Mouse (Mus musculus) liver, adult 2 months (tissue): ENCODE results near the gene Fpgs. TPM values are rescaled to one million over a fixed set of nuclear protein-coding genes. Genes with fewer than 3 reads are reported as not detected.
A peak's percentile ranks its signal among the peaks of the same experiment; 100 is the strongest.

Source experiments
- DNase-seq: peaks from one replicate; pipeline ENCODE4 v3.0.0-alpha.2; 2011; ENCODE audit warnings: low read depth, low spot score; ENCODE audit errors: extremely low read depth
- H3K27ac ChIP-seq: fragments of 200-500 bp; replicated peaks from 2 replicates; pipeline ENCODE4 v1.5.1; 2012; ENCODE audit warnings: low read depth, mild to moderate bottlenecking, control low read depth, inconsistent platforms, low read length; ENCODE audit not compliant: insufficient read depth
- H3K27me3 ChIP-seq: fragments of 200-500 bp; 2 replicates; pipeline ENCODE4 v1.6.1; 2012; ENCODE audit warnings: mild to moderate bottlenecking, moderate library complexity, low read length, inconsistent platforms; ENCODE audit not compliant: control insufficient read depth, insufficient read depth
- H3K36me3 ChIP-seq: fragments of 200-500 bp; 2 replicates; pipeline ENCODE4 v1.6.1; 2012; ENCODE audit warnings: low read length, inconsistent platforms; ENCODE audit not compliant: control insufficient read depth, insufficient read depth
- H3K4me1 ChIP-seq: fragments of 200-500 bp; 2 replicates; pipeline ENCODE4 v1.6.1; 2011; ENCODE audit warnings: low read length; ENCODE audit not compliant: control insufficient read depth, insufficient read depth
- H3K4me3 ChIP-seq: fragments of 200-500 bp; 2 replicates; pipeline ENCODE4 v1.5.1; 2011; ENCODE audit warnings: low read depth, mild to moderate bottlenecking, control low read depth, low read length, moderate library complexity; ENCODE audit not compliant: insufficient read depth
- H3K79me2 ChIP-seq: fragments of 200-500 bp; 2 replicates; pipeline ENCODE4 v1.6.1; 2012; ENCODE audit warnings: inconsistent platforms, mild to moderate bottlenecking, low read length, moderate library complexity; ENCODE audit not compliant: control insufficient read depth, insufficient read depth
- H3K9ac ChIP-seq: fragments of 200-500 bp; 2 replicates; pipeline ENCODE4 v1.6.1; 2012; ENCODE audit warnings: low read depth, mild to moderate bottlenecking, control low read depth, inconsistent platforms, low read length
- CTCF ChIP-seq: fragments of 200-500 bp; IDR thresholded peaks from 2 replicates; pipeline ENCODE4 v1.5.1; 2011; ENCODE audit warnings: low read depth, low read length, control low read depth
- POLR2A ChIP-seq: fragments of 200-500 bp; IDR thresholded peaks from 2 replicates; pipeline ENCODE4 v1.6.1; 2011; ENCODE audit warnings: low read length, control low read depth; ENCODE audit not compliant: insufficient read depth; ENCODE audit errors: extremely low read depth
- WGBS: fragments of 180-500 bp; shearing (Covaris S2); methylation state at CpG from one replicate; pipeline ENCODE4 v1.1.7; 2018; 5-methylcytosine and 5-hydroxymethylcytosine counted together
- polyA plus RNA-seq: library from polyadenylated mRNA; depleted of rRNA; stranded (reverse); fragments of >200 nt; gene quantifications from 2 replicates; pipeline ENCODE4 v1.2.3, GENCODE M21; 2012
- total RNA-seq: library from RNA; depleted of rRNA; stranded (reverse); fragments of >200 nt; gene quantifications from 2 replicates; pipeline ENCODE4 v1.2.3, GENCODE M21; 2014

Fpgs gene
- total and polyA plus RNA-seq, 2 experiments = 158 to 414 TPM

DNA sequence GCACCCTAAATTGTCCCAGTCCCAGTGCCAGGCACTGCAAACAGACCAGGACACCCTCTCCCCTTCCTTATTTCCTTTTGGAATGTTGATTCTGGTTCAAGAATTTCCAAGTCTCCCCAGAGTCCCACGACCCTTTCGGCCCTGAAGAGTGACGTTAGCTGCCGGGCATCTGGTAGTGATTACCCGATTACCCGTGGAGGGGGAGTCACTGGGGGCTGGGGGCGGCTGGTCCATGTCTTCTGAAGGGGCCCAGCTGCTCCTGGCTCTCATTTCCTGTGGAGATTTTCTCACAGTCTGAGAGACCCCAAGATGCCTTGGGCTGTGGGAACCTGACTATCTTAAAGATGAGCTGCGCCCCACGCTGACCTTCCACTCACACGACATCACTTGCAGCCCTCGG, 26.9 kb upstream of the Fpgs start:
- 0 out of 2 replicates have a peak, but pooled peaks cover 5% of the 10 kb centered on the region for H3K4me1 ChIP-seq
- H3K27me3 ChIP-seq = no peaks in the 10 kb centered on the region
- H3K9ac ChIP-seq = peak overlapping the region; percentile 39; the same call in 1 of the 2 replicates
- no peaks in the 10 kb centered on the region for H3K36me3 ChIP-seq
- WGBS = 70% methylated on average over 11 of the region's 11 CpGs
- H3K27ac ChIP-seq = peak overlapping the region; percentile 63
- H3K79me2 ChIP-seq = no peaks in the 10 kb centered on the region
- TF ChIP-seq CTCF (no peak), POLR2A (no peak)
- DNase-seq = no peak
- peak overlapping the region; percentile 19; the same call in 1 of the 2 replicates for H3K4me3 ChIP-seq

DNA sequence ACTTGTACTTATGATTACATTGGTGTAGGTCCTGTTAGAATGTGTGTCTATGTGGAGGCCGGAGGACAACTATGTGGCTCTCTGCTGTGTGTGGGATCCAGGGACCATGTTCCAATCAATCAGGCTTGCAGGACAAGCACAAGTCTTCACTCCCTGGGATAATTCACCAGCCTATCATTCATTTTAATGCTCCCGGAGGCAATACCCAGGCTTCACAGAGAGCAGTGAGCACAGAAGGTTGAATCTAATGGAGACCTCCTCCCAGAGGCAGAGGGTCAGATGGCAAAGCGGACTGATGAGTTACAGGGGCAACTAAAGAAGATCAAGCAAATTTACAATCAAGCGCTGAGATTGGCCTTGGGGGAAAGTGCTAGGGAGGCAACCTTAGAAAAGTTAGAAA, 25.6 kb upstream of the Fpgs start:
- no peaks in the 10 kb centered on the region for H3K27me3 ChIP-seq
- H3K36me3 ChIP-seq = no peaks in the 10 kb centered on the region
- TF ChIP-seq CTCF (no peak), POLR2A (no peak)
- 82% methylated on average over 4 of the region's 4 CpGs for WGBS
- 0 out of 2 replicates have a peak, but pooled peaks cover 5% of the 10 kb centered on the region for H3K4me1 ChIP-seq
- H3K9ac ChIP-seq = no peak overlapping the region
- no peak for DNase-seq
- H3K4me3 ChIP-seq = 0 out of 2 replicates have a peak overlapping the region, but pooled peaks have one; percentile 8
- peak overlapping the region; percentile 22 for H3K27ac ChIP-seq
- H3K79me2 ChIP-seq = no peaks in the 10 kb centered on the region

DNA sequence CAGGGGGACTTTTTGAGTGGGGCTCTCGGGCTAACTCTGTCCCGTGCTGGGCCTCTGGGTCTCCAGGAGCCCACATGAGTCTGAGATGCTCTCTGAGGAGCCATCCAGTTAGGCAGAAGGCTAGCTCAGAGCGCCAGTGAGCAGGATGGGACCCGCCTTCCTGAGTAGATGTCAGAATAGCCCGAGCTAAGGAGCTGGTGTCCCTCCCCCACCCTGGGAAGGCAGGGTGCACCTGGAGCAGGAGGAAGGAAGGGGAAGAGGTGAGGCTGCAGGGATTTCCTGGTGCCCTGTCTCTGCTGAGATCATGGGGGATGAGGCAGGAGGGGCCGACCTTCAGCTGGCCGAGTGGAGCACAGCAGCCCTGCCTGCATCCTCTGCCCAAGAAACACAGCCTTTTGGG, 24.5 kb upstream of the Fpgs start:
- 67% methylated on average over 7 of the region's 7 CpGs for WGBS

DNA sequence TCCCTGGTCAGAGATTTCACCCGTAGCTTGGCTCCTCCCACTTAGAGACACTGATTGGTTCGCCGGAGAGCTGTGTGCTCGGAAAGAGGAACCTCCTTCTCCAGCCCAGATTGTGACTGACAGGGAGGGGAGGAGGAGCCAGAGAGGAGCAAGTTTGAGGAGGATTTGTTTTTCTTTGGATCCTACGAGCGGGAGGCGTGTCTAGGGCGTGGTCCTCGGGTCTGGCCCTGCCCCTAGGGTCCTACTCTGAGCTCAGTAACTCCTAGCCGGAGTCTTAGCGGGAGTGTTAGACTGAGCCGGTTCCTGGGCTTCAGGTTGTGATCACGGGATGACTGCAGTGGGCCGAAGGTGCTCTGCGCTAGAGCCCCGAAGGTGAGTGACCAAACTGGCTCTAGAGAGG, 23.5 kb upstream of the Fpgs start:
- TF ChIP-seq CTCF (no peak), POLR2A (peak; percentile 51; the same call in 1 of the 2 replicates)
- H3K9ac ChIP-seq = peak overlapping the region; percentile 62
- peak overlapping the region; percentile 11; the same call in 1 of the 2 replicates for H3K27ac ChIP-seq
- DNase-seq = peak; percentile 93
- no peaks in the 10 kb centered on the region for H3K79me2 ChIP-seq
- 0 out of 2 replicates have a peak, but pooled peaks cover 3% of the 10 kb centered on the region for H3K4me1 ChIP-seq
- peak overlapping the region; percentile 59 for H3K4me3 ChIP-seq
- H3K27me3 ChIP-seq = no peaks in the 10 kb centered on the region
- H3K36me3 ChIP-seq = no peaks in the 10 kb centered on the region
- 2% methylated on average over 16 of the region's 16 CpGs for WGBS

More for the DNA sequence above, 24.5 kb upstream of the Fpgs start:
- Histone ChIP-seq H3K9ac (peak overlapping the region; percentile 39), H3K4me3 (peak overlapping the region; percentile 56), H3K4me1 (0 out of 2 replicates have a peak, but pooled peaks cover 5% of the 10 kb centered on the region), H3K27ac (peak overlapping the region; percentile 17), H3K36me3 (no peaks in the 10 kb centered on the region), H3K27me3 (no peaks in the 10 kb centered on the region), H3K79me2 (no peaks in the 10 kb centered on the region)
- no peak for TF ChIP-seq POLR2A
- no peak for TF ChIP-seq CTCF
- DNase-seq = no peak

DNA sequence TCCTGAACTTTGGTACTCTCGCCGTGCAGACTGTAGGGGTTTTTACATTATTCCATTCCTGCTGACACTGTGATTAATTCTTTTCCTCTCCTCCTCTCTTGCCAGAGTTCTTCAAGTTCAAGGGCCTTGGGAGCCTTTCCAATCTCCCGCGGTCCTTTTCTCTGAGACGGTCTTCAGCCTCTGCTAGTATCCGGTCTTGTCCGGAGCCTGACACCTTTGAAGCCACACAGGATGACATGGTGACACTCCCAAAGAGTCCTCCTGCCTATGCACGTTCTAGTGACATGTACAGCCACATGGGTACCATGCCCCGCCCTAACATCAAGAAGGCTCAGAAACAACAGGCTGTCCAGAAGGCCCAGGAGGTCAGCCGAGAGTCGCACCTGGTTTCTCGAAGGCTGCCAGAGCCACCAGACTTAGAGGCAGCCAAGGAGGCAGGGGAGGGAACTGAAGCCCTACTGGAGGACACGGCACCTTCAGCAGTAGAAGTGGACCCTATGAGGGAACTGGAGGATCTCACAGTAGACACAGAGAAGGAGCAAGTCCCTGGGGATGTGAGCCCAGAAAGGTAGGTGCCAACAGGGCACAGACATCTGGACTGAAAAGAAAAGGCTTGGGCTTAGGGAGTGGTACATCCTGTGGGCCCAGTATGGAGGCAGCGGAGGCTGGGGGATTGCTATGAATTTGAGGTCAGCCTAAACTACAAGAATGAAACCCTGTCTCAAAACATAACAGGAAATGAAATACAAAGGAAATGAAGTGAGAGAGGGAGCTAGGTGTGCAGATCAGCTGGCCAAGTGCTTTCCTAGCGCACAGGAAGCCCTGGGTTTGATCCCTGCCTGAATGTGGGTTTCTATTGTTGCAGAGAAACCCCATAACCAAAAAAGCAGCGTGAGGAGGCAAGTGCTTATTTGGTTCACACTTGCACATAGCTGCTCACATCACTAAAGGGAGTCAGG, 21.2 kb upstream of the Fpgs start:
- TF ChIP-seq CTCF (no peak), POLR2A (no peak)
- H3K36me3 ChIP-seq = no peaks in the 10 kb centered on the region
- H3K4me3 ChIP-seq = no peak overlapping the region
- H3K27me3 ChIP-seq = no peaks in the 10 kb centered on the region
- 77% methylated on average over 16 of the region's 16 CpGs for WGBS
- no peak for DNase-seq
- no peaks in the 10 kb centered on the region for H3K4me1 ChIP-seq
- H3K9ac ChIP-seq = no peak overlapping the region
- H3K79me2 ChIP-seq = no peaks in the 10 kb centered on the region
- no peak overlapping the region for H3K27ac ChIP-seq

DNA sequence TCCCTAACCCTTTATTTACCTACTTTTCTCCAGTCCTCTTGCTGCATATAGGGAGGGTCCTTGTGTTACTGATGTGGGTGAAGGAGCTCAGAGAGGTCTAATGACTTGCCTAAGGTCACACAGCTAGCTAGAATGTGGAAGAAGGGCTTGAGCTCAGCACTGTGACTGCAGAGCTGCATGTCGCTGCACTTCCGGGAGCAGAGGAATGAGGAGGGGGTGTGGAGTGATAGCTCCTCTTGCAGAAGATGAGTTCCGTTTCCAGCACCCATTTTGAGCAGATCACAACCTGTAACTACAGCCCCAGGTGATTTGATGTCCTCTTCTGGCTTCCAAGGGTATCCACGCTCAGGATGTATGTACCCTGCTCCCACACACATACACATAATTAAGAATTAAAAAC, 20.2 kb upstream of the Fpgs start:
- Histone ChIP-seq H3K79me2 (no peaks in the 10 kb centered on the region), H3K4me3 (no peak overlapping the region), H3K9ac (no peak overlapping the region), H3K27me3 (no peaks in the 10 kb centered on the region), H3K4me1 (no peaks in the 10 kb centered on the region), H3K27ac (no peak overlapping the region), H3K36me3 (no peaks in the 10 kb centered on the region)
- no peak for DNase-seq
- WGBS = 90% methylated on average over 4 of the region's 4 CpGs
- no peak for TF ChIP-seq POLR2A
